Mouse (Mus musculus) hindbrain, embryonic 15.5 days (tissue): ENCODE results near the gene Msi2. TPM values are rescaled to one million over a fixed set of nuclear protein-coding genes. Genes with fewer than 3 reads are reported as not detected.

Experiments used
- ATAC-seq: fragments of 200-750 bp; cut with Nextera tagmentation; 2 replicates; pipeline ENCODE4 v1.8.0; 2017; ENCODE audit warnings: low read depth, moderate number of reproducible peaks, moderate TSS enrichment; ENCODE audit not compliant: low FRiP score
- H3K27ac ChIP-seq: fragments of 300-500 bp; sonication (generic); replicated peaks from 2 replicates; pipeline ENCODE4 v1.5.1; 2015; ENCODE audit warnings: mild to moderate bottlenecking, inconsistent platforms
- H3K27me3 ChIP-seq: fragments of 300-500 bp; sonication (generic); 2 replicates; pipeline ENCODE4 v1.6.1; 2015; ENCODE audit warnings: control low read depth, inconsistent platforms
- H3K36me3 ChIP-seq: fragments of 300-500 bp; sonication (generic); 2 replicates; pipeline ENCODE4 v1.6.1; 2015; ENCODE audit warnings: control low read depth, inconsistent platforms
- H3K4me1 ChIP-seq: fragments of 300-500 bp; sonication (generic); replicated peaks from 2 replicates; pipeline ENCODE4 v1.6.1; 2015; ENCODE audit warnings: control low read depth, inconsistent platforms
- H3K4me2 ChIP-seq: fragments of 300-500 bp; sonication (generic); 2 replicates; pipeline ENCODE4 v1.6.1; 2015; ENCODE audit warnings: moderate library complexity, mild to moderate bottlenecking, inconsistent platforms
- H3K4me3 ChIP-seq: fragments of 300-500 bp; sonication (generic); 2 replicates; pipeline ENCODE4 v1.5.1; 2015; ENCODE audit warnings: mild to moderate bottlenecking, inconsistent platforms
- H3K9ac ChIP-seq: fragments of 300-500 bp; sonication (generic); 2 replicates; pipeline ENCODE4 v1.6.1; 2015; ENCODE audit warnings: inconsistent platforms
- H3K9me3 ChIP-seq: fragments of 300-500 bp; sonication (generic); 2 replicates; pipeline ENCODE4 v1.6.1; 2016; ENCODE audit warnings: control low read depth, inconsistent platforms
- WGBS: fragments of 180-500 bp; shearing (Covaris S2); methylation state at CpG from one replicate; pipeline ENCODE4 v1.1.7; 2015; 5-methylcytosine and 5-hydroxymethylcytosine counted together
- polyA plus RNA-seq: library from polyadenylated mRNA; unstranded; fragments of >200 nt; fragmentation: Nextera tagmentation; extraction: Ambion mirVana; gene quantifications from 2 replicates; pipeline ENCODE4 v1.2.1, GENCODE M21; 2015

The Msi2 gene
- polyA plus RNA-seq, 1 experiment from 2014 or later = 35.9 TPM

GRCm38 (mm10) chr11:88425631-88426101 lies 292.6 kb downstream of the Msi2 start:
- WGBS = 34% methylated on average over 9 of the region's 9 CpGs
- H3K4me1 ChIP-seq = peaks cover 90% of the 10 kb centered on the region
- ATAC-seq = no peak

GRCm38 (mm10) chr11:88424034-88424767 lies 294.1 kb downstream of the Msi2 start:
- WGBS = 17% methylated on average over 20 of the region's 20 CpGs
- H3K9ac ChIP-seq = no peak overlapping the region
- peak overlapping the region; percentile 63 for H3K27ac ChIP-seq
- H3K4me1 ChIP-seq = peaks cover 86% of the 10 kb centered on the region
- no peaks in the 10 kb centered on the region for H3K27me3 ChIP-seq
- H3K36me3 ChIP-seq = no peaks in the 10 kb centered on the region
- ATAC-seq = no peak; the same call in 1 of the 2 replicates
- no peak overlapping the region for H3K4me2 ChIP-seq
- no peak overlapping the region for H3K4me3 ChIP-seq
- H3K9me3 ChIP-seq = no peaks in the 10 kb centered on the region

More at GRCm38 (mm10) chr11:88425631-88426101, 292.6 kb downstream of the Msi2 start:
- H3K27ac ChIP-seq = peak overlapping the region; percentile 49
- H3K9me3 ChIP-seq = no peaks in the 10 kb centered on the region
- H3K4me3 ChIP-seq = no peak overlapping the region
- no peak overlapping the region for H3K4me2 ChIP-seq
- H3K27me3 ChIP-seq = no peaks in the 10 kb centered on the region
- no peaks in the 10 kb centered on the region for H3K36me3 ChIP-seq
- H3K9ac ChIP-seq = no peak overlapping the region

- WGBS = 32% methylated on average over 9 of the region's 9 CpGs
- Histone ChIP-seq H3K27ac (peak overlapping the region; percentile 74), H3K4me3 (no peak overlapping the region), H3K36me3 (no peaks in the 10 kb centered on the region), H3K9ac (no peak overlapping the region), H3K27me3 (no peaks in the 10 kb centered on the region), H3K4me2 (no peak overlapping the region), H3K9me3 (no peaks in the 10 kb centered on the region), H3K4me1 (peaks cover 68% of the 10 kb centered on the region)
- ATAC-seq = no peak
These were observed 297.2 kb downstream of the Msi2 start for GRCm38 (mm10) chr11:88421057-88421578.

GRCm38 (mm10) chr11:88419657-88420366 lies 298.5 kb downstream of the Msi2 start:
- Histone ChIP-seq H3K9me3 (no peaks in the 10 kb centered on the region), H3K4me3 (no peak overlapping the region), H3K4me2 (no peak overlapping the region), H3K36me3 (no peaks in the 10 kb centered on the region), H3K4me1 (peaks cover 62% of the 10 kb centered on the region), H3K27me3 (no peaks in the 10 kb centered on the region), H3K9ac (no peak overlapping the region), H3K27ac (0 out of 2 replicates have a peak overlapping the region, but pooled peaks have one; percentile 14)
- no peak for ATAC-seq
- 90% methylated on average over 9 of the region's 9 CpGs for WGBS

DNA sequence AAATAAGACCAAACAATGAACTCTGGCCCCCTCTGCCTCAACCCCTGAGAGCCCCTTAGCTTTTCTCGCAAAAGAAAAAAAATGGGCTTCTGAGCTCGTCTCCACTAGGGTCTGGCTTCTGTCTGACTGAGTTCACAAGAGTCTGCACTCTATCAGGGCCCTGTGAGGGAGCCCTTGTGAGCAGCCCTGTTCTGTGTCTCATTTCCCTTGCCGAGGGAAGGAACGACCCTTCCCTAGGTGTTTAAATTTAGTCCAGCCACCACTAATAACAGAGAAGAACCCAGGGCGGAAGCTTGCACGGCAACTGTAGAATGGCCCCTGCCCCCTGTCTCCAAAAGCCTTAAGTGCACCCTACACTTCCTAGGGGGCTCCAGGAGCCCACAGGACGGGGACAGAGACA lies 299.2 kb downstream of the Msi2 start:
- H3K27ac ChIP-seq = 0 out of 2 replicates have a peak overlapping the region, but pooled peaks have one; percentile 23
- no peaks in the 10 kb centered on the region for H3K27me3 ChIP-seq
- H3K36me3 ChIP-seq = no peaks in the 10 kb centered on the region
- H3K9me3 ChIP-seq = no peaks in the 10 kb centered on the region
- WGBS = 64% methylated on average over 7 of the region's 7 CpGs
- H3K4me3 ChIP-seq = no peak overlapping the region
- peaks cover 62% of the 10 kb centered on the region for H3K4me1 ChIP-seq
- H3K9ac ChIP-seq = no peak overlapping the region
- H3K4me2 ChIP-seq = no peak overlapping the region
- no peak for ATAC-seq

DNA sequence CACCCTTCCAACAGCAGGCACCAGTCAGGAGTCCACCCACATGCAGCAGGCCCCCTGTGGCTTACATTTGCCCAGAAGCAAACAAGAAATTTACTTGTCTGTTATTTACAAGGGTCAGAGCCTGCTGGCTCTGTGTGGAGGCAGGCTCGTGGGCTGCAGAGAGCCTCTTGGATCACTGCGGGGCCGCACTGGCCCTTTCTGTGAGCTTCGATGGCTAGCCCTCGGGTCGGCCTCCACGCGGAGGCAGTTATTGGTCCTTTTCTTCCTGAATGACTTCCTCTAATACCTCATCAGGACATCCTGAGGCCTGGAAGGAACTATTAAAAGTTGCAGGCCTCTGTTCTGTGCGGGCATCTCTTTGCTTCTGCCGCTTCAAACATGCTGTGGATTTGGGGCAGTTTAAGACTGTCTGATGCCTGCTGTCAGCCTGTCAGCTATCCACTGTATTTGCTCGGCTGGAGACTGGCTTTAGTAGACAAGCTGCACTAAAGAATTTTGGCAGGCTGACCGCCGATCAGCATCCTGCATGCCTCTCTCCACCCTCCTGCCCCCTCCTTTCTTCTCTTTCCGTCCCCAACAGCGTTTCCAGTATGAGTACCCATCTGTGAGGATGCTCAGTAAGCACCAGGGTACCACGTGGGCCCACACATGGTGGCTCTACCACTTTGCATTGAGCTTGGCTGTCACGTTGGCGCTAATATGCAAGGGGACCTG lies 304.0 kb downstream of the Msi2 start:
- Histone ChIP-seq H3K27ac (peak overlapping the region; percentile 70), H3K4me3 (no peak overlapping the region), H3K9ac (no peak overlapping the region), H3K9me3 (no peaks in the 10 kb centered on the region), H3K27me3 (no peaks in the 10 kb centered on the region), H3K36me3 (no peaks in the 10 kb centered on the region), H3K4me2 (no peak overlapping the region), H3K4me1 (peaks cover 45% of the 10 kb centered on the region)
- 26% methylated on average over 18 of the region's 18 CpGs for WGBS
- peak; percentile 66 for ATAC-seq

GRCm38 (mm10) chr11:88412423-88413094 lies 305.8 kb downstream of the Msi2 start:
- Histone ChIP-seq H3K4me1 (peaks cover 45% of the 10 kb centered on the region), H3K4me2 (no peak overlapping the region), H3K27me3 (no peaks in the 10 kb centered on the region), H3K36me3 (no peaks in the 10 kb centered on the region), H3K27ac (peak overlapping the region; percentile 70; the same call in 1 of the 2 replicates), H3K9me3 (no peaks in the 10 kb centered on the region), H3K4me3 (no peak overlapping the region), H3K9ac (no peak overlapping the region)
- 14% methylated on average over 4 of the region's 5 CpGs for WGBS
- ATAC-seq = 0 out of 2 replicates have a peak, but pooled peaks have one; percentile 55

DNA sequence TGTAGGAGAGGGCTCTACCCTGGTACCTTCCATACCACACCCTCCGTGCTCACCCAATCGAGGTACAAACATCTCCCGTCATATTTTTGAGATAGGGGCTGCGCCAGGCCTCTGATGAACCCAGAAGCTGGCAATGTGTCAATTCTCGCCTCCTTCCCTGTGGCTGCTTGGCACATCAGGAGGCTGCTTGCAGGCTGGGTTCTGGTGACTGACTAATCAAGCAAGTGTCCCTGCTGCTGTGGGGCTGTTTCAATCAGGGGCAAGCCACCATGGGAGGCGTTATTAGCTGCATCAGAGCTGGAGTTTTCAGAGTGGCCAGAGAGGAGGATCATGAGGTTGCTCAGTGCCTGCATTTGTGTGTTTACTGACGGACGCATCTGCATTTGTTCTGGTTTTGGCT lies 310.0 kb downstream of the Msi2 start:
- peak overlapping the region; percentile 7; the same call in 1 of the 2 replicates for H3K27ac ChIP-seq
- 59% methylated on average over 8 of the region's 8 CpGs for WGBS
- no peak overlapping the region for H3K4me2 ChIP-seq
- H3K9me3 ChIP-seq = no peaks in the 10 kb centered on the region
- H3K36me3 ChIP-seq = no peaks in the 10 kb centered on the region
- no peaks in the 10 kb centered on the region for H3K27me3 ChIP-seq
- H3K4me1 ChIP-seq = peaks cover 63% of the 10 kb centered on the region
- ATAC-seq = no peak
- H3K4me3 ChIP-seq = no peak overlapping the region
- H3K9ac ChIP-seq = no peak overlapping the region

DNA sequence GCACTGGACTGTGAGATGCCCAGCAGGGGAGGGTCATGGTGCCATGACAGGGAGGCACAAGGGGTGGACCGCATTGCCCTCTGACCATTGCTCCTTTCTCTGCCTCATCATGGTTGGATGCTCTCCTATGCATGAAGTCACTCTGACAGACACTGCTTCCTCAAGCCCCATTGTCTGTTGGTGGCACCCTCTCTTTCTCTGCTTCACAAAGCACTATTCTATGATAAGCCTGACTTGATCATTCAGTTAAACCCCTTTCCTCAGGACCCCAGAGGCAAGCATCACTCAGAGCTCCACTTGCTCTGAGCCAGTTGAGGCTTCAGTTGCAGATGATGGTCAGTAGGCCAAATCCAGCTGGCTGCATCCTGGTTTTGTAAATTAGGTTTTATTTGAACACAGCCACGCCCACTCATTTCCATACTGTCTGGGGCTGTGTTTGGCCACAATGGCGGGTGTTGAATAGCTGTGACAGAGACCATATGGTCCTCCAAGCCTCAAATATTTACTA lies 311.9 kb downstream of the Msi2 start:
- no peak overlapping the region for H3K4me2 ChIP-seq
- no peaks in the 10 kb centered on the region for H3K36me3 ChIP-seq
- WGBS = 28% methylated on average over 3 of the region's 3 CpGs
- H3K4me1 ChIP-seq = peaks cover 67% of the 10 kb centered on the region
- no peaks in the 10 kb centered on the region for H3K27me3 ChIP-seq
- H3K4me3 ChIP-seq = no peak overlapping the region
- no peak overlapping the region for H3K9ac ChIP-seq
- peak overlapping the region; percentile 87 for H3K27ac ChIP-seq
- no peak for ATAC-seq
- no peaks in the 10 kb centered on the region for H3K9me3 ChIP-seq

GRCm38 (mm10) chr11:88404816-88405613 lies 313.3 kb downstream of the Msi2 start:
- H3K27ac ChIP-seq = peak overlapping the region; percentile 87
- peaks cover 78% of the 10 kb centered on the region for H3K4me1 ChIP-seq
- H3K9ac ChIP-seq = peak overlapping the region; percentile 15
- no peak overlapping the region for H3K4me3 ChIP-seq
- H3K36me3 ChIP-seq = no peaks in the 10 kb centered on the region
- peak; percentile 68 for ATAC-seq
- 5% methylated on average over 17 of the region's 17 CpGs for WGBS
- peak overlapping the region; percentile 32 for H3K4me2 ChIP-seq
- H3K9me3 ChIP-seq = no peaks in the 10 kb centered on the region
- H3K27me3 ChIP-seq = no peaks in the 10 kb centered on the region
